Mouse (Mus musculus): Measurements from ENCODE around the gene Pip5k1b.

DNA sequence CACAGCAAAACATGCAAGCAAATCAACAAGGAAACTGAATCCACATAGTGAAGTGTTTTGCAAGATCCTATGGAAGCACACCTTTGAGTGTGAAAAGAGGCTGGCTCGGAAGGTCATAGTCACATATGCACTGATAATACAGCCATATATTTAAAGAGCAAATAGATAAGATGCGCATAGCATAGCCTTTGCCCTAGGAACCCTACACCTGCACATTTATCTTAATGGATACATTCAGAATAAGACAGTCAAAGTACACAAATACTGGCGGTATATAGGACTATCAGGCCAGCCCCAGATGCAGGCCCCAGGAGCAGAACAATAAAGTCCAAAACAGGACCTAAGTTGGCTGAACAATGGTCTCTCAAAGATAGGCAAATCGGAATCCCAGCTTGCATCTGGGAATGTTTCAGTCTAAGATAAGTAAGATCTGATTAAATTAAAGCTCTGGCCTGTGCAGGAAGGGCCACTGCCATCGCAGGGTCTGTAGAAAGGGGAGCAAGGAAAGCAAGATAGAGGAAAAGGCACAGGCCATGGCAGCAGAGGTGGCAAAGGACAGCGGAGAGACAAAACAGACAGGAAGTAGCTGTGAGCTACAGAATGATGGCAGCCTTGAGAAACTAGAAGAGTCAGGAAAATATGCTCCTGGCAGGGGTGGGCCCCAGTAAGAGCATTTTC lies 35.8 kb downstream of the Pip5k1b start:
- TF ChIP-seq MYOG (IDR thresholded peaks at IDR 0.05; ENCODE audit: control insufficient read depth, extremely low read depth, insufficient read length) (no peak), CTCF (IDR thresholded peaks at IDR 0.05; ENCODE audit: control insufficient read depth, insufficient read depth, insufficient read length) (no peak), USF1 (IDR thresholded peaks at IDR 0.05; ENCODE audit: low read depth) (no peak), MYOD1 (IDR thresholded peaks at IDR 0.05; ENCODE audit: control insufficient read depth, insufficient read length, low read depth) (no peak), MAX (IDR thresholded peaks at IDR 0.05) (no peak)
